Mouse (Mus musculus) MEL-GATA-1-ER (cell line): ENCODE results near the gene Rbm8a2.
"Not testable (repeated sequence)": the region's sequence is repeated elsewhere in the genome, so short reads cannot be mapped to it uniquely, and the experiment has no call there.

Source experiments
- DNase-seq: peaks from one replicate; pipeline ENCODE4 v3.0.0-alpha.2; 2012; ENCODE audit warnings: low read depth; ENCODE audit errors: extremely low read depth

Rbm8a2 gene

GRCm38 (mm10) chr1:175979014-175979413 is at the start of gene Rbm8a2:
Rbm8a2 (minus strand) TSS chr1:175979114.
- DNase-seq: not testable (repeated sequence)

GRCm38 (mm10) chr1:176028397-176028796 is 49.5 kb upstream of the Rbm8a2 start:
- no peak for DNase-seq

DNA sequence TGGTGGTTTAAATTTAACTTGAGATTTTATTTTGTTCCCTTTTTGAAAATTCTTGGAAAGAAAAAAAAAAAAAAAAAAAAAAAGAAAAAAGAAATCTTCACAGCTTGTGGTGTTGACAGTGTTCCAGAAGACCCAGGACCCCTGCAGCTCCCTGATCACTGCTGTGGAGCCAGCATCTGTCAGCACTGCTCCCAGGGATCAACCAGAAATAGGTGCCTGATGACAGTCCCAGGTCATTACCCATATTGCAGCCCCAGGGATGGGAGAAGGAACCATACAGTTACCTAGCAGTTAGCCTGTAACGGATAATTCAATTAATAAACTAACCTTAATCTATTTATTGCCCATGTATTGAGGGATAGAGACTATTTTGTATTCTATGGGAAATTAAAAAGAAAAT is 45.6 kb upstream of the Rbm8a2 start:
- no peak for DNase-seq

DNA sequence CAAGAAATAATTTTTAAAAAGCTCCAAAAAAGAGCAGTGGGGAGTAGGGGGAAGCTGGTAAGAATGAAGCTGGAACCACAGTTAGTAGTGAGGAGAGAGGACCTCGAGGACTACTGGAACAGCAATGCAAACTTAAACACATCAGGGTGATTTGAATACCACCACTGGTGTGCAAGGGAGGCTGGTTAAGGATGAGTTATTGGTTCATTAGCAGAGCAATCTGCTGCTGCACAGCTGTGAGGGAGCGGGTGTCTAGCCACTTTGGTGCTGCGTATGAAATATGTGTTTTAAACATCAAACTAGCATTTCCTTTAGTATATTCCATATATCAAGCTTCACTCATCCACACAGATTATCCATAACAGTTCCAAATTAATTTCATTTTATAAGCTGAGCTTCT is 39.6 kb upstream of the Rbm8a2 start:
- DNase-seq: no peak

DNA sequence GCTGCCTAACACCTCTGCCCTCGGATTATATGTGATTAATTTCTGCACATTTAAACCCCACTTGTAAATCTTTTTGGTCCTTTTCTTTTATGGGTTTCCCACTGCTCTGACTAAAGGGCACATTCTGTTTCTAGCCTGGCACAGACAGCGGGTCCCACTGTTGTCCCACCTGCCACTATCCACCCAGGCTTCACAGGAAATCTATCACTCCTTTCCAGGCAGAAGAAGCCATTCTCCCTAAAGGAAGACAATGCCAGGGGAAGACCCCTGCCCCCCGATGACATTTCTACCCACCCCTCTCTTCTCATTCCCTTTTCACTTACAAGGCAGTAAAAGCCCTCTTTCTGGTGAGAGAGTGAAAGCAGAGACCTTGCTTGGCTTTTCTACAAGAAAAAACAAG is 37.2 kb upstream of the Rbm8a2 start:
- DNase-seq: no peak

- no peak for DNase-seq
Observed at GRCm38 (mm10) chr1:176013497-176014268, 34.8 kb upstream of the Rbm8a2 start.

DNA sequence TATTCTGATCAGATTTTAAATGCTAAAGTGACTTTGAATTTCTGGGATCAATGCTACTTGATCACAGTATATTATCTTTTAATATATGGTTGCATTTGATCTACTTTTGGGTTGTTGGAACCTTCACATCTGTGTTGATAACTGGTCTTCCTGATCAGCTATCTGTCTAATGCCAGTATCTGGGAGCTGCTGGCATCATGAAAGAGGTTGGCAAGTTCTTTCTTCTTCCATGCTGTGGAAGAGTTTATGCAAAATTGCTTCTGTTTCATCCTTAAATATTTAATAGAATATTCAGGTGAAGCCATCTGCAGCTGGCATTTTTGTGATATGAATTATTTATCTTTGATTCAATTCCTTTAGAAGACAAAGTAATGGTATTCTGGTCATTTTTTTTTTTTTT is 32.6 kb upstream of the Rbm8a2 start:
- DNase-seq: no peak

- no peak for DNase-seq
Observed at GRCm38 (mm10) chr1:176011072-176011471, 32.2 kb upstream of the Rbm8a2 start.

DNA sequence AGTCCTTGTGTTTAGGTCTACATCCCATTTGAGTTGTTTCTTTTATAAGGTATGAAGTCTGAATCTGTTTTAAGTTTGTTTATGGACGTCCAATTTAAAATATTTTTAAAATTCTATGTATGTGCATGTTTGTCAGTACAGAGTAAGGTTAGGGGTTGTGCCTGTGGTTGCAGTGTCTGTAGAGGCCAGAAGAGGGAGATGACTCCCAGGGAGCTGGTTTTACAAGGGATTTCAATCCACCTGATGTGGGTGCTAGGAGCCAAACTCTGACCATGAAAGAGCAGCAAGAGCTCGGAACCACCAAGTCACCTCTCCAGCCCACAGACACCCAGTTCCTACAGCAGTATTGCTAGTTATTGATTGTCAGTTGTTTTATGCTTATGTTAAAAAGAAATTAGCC is 29.5 kb upstream of the Rbm8a2 start:
- no peak for DNase-seq

DNA sequence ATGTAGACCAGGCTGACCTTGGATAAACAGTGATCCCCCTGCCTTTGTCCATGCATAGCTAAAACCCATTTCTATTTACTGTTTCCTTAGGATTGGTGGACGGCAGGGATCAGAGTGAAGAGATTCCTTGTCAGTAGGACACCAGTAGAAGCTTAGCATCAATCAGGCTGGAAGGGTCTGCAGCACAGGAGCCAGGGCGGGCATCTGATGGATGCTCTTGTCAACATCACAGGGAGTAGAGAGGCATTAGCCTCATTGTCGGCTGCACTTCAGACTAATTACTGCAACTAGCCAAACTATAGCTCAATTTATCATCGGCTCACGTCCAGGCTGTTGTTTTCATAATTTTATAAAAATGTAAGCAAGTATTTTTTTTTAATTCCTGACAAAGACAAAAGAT is 21.7 kb upstream of the Rbm8a2 start:
- DNase-seq: no peak

GRCm38 (mm10) chr1:175997076-175997651 is 18.2 kb upstream of the Rbm8a2 start:
- no peak for DNase-seq

DNA sequence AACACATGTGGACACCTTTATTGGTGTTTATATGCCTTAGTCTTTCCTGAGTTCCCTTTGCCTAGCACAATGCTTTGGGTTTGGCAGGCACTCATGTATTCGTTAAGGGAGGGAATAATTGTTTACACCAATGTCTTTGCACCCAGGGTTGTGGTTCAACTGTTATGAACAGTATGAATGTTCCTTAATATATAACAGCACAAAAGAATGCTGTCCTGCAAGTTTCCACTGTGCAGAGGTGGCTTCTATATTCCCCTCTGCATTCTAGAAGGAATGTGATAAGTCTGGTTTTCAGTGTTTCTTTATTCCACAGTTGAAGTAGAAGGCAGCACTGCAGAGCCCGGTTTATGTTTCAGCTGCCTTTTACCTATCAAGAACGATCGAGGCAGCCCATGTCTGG is 10.0 kb upstream of the Rbm8a2 start:
- no peak for DNase-seq

GRCm38 (mm10) chr1:175988448-175988847 is 9.5 kb upstream of the Rbm8a2 start:
- DNase-seq: no peak

- no peak for DNase-seq
Observed at GRCm38 (mm10) chr1:175970710-175971109, 8.2 kb downstream of the Rbm8a2 start.

DNA sequence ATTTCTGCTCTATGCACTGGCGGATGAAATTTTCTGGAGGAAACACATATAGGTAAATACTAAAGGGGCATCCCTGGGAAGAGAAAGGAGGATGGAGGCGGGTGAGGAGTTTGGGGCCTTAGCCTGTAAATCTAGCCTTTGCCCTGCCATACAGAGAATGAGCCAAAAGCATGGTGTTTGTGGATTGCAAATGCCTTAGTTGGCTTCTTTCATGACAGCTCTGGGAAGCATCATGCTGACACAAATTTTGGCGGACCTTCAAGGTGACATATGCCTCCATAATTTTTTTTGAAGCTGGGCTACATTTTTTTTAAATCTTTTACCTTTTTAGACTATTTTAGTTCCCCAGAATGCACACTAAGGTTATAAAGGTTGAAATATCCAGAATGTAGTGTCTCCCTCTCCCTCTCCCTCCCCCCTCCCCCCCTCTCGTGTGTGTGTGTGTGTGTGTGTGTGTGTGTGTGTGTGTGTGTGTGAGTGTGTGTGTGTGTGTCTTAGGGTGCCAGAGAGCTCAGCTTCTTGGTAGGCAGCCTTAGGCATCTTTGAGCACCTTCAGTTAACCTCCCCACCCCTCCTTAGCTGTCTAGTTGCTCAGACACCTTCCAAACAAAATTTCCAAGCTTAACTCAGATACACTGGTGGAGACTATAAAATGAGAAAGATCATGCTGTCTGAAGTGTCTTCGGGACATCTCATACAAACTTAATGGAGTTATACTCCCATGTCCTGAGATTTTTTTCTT is 11.7 kb downstream of the Rbm8a2 start:
- DNase-seq: no peak

DNA sequence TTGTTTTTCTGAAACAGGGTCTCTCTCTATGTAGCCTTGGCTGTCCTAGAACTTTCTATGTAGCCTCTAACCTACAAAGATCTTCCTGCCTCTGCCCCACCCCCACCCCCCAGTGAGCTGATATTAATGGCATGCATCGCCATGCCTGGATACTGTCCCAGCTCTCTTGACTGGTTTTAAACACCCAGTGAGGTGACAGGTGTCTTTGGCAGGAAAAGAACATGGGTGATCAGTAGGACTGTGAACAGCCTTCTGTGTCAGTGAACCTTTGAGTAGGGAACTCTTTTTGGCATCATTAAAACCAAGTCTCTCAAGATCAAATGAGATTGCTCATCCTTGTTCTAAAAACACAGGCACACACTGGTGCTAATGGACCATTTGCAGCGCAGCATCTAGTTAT is 17.1 kb downstream of the Rbm8a2 start:
- no peak for DNase-seq

GRCm38 (mm10) chr1:175950851-175951250 is 28.1 kb downstream of the Rbm8a2 start:
- no peak for DNase-seq

DNA sequence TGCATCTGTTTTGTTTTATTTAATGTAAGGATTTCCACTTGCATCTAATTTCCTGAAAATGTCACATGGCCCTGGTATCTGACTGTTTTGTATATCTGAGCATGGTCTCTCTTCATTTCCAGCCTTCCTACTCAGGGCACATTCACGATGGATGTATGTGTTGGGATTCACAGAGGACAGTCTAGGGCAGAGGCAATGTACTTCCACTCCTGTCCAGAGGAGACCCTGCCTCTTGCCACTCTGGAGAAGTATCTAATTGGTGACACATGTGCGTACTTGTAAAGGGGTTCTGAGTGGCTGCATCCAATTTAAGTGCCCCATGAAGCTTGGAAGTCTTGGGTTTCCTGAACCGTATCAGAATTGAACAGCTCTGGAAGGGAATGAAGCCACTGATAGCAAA is 28.5 kb downstream of the Rbm8a2 start:
- no peak for DNase-seq

DNA sequence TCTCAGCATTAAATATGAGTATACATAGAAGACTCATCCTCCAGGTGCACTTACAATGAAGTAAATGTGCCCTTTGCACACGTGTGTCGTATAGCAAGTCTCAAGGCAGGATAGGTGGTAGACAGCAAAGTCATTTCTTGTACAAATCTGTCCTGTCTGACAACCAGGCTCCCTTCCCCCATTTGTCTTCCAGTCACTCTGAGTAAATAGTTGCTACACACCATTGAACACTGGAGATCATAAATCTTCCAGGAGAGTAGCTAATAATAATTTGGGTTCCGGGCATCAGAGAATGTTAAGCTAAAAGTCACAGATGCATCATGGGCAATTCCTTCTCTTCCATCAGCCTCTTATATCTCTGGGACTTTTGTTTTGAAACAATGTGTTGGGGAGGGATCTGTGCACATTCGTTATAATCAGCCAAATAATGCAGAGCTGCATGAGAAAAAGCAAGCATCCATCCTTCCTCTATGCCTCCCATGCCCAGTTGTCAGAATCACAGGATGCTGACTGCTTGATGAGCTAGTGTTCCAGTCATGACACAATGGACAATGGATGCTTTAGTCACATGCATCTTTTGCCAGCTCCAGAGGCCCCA is 32.1 kb downstream of the Rbm8a2 start:
- no peak for DNase-seq

DNA sequence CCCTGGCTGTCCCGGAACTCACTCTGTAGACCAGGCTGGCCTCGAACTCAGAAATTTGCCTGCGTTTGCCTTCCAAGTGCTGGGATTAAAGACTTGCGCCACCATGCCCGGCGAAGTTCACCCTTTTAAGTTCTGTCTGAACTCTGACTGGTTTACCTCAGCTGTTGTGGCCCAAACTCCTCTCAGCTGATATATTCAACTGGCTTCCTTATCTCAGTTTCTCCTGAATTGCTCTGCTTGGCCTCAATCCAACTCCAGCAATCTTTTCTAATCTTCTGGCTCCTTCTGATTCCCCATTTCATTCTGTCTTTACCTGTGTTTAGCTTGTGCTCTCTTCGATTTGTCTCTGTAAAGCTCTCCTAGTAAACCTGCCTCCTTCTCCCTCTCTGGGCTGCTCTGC is 35.7 kb downstream of the Rbm8a2 start:
- no peak for DNase-seq

GRCm38 (mm10) chr1:175938731-175939130 is 40.2 kb downstream of the Rbm8a2 start:
- DNase-seq: no peak

- DNase-seq: peak; percentile 62
Observed at GRCm38 (mm10) chr1:175936282-175936737, 42.6 kb downstream of the Rbm8a2 start.
